Mouse (Mus musculus): ENCODE measurements around the gene Nagpa.

Nagpa gene

DNA sequence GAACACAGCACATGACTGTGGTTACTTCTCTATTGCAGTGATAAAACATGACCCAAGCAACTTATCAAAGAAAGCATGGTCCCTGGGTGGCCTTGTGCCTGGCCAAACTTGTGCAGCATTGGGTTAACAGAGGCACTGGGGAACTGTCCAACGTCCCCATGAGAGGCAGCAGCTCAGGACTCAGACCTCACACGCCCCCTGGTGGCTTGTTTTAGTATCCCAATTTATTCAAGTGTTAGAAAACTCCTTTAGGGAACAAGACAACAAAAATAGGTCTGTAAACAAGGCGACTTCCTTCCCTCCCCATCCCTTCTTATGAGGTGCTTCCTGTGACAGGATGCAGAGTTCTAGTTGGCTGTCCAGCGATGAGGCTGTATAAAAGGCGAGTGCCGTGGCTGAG is 8.7 kb downstream of the Nagpa start:
- peak; percentile 64 to 82 for DNase-seq

GRCm38 (mm10) chr16:5186234-5186633 is 17.6 kb downstream of the Nagpa start:
- no peak for DNase-seq

- DNase-seq, result no peak
These were observed 18.1 kb downstream of the Nagpa start for GRCm38 (mm10) chr16:5185691-5186090.

- DNase-seq, result no peak
These were observed 18.9 kb downstream of the Nagpa start for GRCm38 (mm10) chr16:5184956-5185355.

DNA sequence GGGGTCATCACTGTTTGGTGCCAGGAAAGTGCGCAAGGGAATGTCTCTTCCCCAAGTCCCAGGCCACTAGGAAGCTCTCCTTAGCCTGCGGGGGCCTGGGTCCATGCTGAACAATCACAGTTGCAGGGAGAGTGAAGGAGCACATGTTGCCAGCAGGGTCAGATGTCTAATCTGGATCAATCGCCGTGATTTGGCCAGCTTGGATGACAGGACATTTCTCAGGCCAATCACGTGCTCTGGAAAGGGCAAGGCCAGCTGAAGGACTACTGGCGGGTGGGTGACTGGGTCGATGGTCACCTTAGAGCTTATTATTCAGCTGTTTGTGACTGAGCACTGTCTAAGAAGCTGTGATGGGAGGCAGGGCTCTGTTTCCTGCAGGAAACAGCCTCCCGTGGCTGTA is 19.7 kb downstream of the Nagpa start:
- DNase-seq, result no peak

DNA sequence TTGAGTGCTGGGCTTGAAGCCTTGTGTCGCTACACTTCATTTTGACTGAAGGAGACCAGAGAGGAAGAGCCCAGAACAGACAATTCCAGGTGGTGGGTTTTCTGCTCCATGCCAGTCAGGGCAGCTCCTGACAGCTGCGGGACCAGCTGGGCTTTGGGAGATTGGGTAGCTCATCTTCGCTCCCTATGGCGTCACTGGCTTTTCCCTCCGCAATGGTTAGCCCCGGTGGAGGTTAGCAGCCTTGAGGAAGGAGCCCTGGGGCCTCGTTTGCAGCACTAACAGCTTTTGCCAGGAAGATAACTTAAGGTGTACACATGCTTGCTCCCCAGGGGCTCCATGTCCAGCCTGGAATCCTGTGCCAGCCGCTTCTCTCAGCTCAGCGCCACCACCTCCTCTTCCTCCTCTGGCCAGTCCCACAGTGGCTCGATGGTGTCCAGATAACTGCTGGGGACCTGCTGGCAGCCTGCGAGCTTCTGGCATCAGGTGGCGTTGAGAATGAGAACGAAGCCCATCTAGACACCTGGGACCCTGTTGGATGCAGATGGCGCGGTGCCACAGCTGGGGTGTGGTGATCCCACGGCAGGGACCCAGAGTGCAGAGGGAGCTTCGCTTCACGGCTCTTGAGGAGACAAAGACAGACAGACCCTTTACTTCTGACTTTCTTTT is 20.4 kb downstream of the Nagpa start:
- no peak for DNase-seq

- no peak for DNase-seq
These were observed 31.2 kb downstream of the Nagpa start for GRCm38 (mm10) chr16:5172636-5173035.

GRCm38 (mm10) chr16:5168829-5169228 is 35.0 kb downstream of the Nagpa start:
- DNase-seq, result no peak

GRCm38 (mm10) chr16:5168038-5168437 is 35.8 kb downstream of the Nagpa start:
- no peak for DNase-seq

DNA sequence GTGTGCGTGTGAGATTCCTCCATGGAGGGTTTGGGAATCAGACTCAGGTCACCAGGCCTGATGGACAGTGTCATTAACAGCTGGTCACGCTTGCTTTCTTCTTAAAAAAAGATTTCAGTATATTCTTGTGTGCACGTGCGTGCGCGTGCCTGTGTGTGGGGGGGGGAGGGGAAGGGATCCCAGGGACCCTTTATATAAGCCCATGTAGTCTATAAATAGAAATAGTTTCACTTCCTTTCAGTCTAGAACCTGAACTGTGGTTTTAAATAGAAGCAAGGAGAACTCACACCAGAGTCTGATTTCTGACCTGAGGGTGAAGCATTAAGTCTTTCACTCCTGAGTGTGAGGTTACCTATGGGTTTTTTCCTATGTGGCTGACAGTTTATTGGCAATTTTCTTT is 39.5 kb downstream of the Nagpa start:
- DNase-seq, result no peak

GRCm38 (mm10) chr16:5159248-5159647 is 44.6 kb downstream of the Nagpa start:
- no peak for DNase-seq

GRCm38 (mm10) chr16:5157113-5157512 is 46.7 kb downstream of the Nagpa start:
- no peak for DNase-seq

DNA sequence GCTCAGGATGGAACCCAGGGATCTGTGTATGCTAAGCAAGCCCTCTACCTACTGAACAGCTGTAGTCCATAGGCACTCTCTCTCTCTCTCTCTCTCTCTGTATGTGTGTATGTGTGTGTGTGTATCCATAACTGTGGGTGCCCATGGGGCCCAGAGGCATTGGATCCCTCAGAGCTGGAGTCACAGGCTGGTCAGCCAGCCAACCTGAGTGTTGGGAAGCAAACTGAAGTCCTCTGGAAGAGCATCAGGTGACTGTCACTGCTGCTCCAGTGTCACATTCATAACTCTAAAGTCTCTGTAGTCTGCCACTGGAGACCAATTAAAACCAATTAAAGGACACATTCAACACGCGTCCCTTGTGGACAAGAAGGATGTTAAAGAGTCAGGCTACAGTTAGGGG is 47.3 kb downstream of the Nagpa start:
- DNase-seq, result no peak

GRCm38 (mm10) chr16:5155014-5155413 is 48.8 kb downstream of the Nagpa start:
- no peak for DNase-seq

- no peak for DNase-seq
These were observed 50.3 kb downstream of the Nagpa start for GRCm38 (mm10) chr16:5153299-5154026.

GRCm38 (mm10) chr16:5150544-5150943 is 53.3 kb downstream of the Nagpa start:
- DNase-seq, result no peak

DNA sequence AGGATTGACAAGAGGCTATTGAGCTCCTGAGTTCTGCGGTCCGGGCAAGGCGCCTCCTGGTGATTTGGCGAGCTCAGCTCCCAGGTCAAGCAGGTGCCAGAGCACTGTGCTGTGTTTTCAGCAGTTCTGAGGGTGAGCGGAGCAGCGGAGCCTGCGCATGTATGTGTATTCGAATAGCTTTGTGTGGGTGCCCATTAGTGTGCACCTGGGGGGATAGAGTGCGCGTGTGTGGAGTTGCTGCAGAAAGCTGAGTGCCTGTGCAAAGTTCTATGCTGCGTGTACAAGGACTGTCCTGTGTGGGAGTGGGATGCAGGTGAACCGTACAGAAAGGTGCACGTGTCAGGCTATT is 56.8 kb downstream of the Nagpa start, which contains the start of gene Sec14l5:
Gene Sec14l5, plus strand, starts transcription at position 73 of the 349 bp plus-strand sequence.
- no peak for DNase-seq

DNA sequence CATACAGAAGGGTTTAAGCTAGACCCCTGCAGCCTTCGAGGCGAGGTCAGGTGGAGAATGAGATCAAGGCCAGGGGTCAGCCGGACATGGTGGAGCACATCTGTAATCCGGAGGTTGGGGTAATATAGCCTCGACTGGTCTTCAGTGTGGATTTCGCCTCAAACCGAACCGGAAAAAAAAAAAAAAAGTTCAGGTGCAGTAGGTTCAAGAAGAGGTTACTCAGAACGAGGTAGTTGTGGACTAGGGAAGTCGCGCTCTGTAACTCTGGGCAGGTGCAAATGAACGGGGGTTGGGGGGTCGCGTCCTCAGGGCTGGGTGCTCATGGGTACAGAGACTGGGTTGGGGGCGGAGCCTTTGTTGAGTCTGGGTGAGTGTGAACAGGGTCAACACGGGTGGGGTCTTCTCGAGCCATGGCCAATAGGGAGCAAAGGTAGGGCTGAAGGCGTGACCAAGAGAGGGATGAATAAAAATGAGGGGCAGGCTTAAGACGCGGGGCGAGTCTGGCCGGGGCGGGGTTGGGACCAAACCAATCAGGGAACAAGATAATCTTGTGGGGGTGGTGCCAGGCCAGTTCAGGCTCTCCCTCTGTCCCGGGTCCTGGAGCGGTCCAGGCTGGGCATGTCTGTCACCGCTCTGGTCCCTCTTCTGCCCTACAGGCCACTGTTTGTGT is 57.3 kb downstream of the Nagpa start:
- DNase-seq, result peak; percentile 87 to 93

- peak; percentile 48 to 93 for DNase-seq
These were observed 58.2 kb downstream of the Nagpa start for GRCm38 (mm10) chr16:5145570-5145969.

Measured in kidney, postnatal 25 days (tissue).